Mouse (Mus musculus) 3T3-L1 (cell line): ENCODE results near the gene Ube2f.

ENCODE experiments used
- DNase-seq: peaks from one replicate; pipeline ENCODE4 v3.0.0-alpha.2; 2015; ENCODE audit warnings: low read depth, low spot score

Gene Ube2f

GRCm38 (mm10) chr1:91237676-91238075, 12.4 kb upstream of the Ube2f start:
- peak; percentile 47 for DNase-seq

- no peak for DNase-seq
These were observed 11.0 kb upstream of the Ube2f start for GRCm38 (mm10) chr1:91239112-91239511.

- DNase-seq = peak; percentile 87
These were observed 10.3 kb upstream of the Ube2f start for GRCm38 (mm10) chr1:91239800-91240199.

- peak; percentile 83 for DNase-seq
These were observed 9.4 kb upstream of the Ube2f start for GRCm38 (mm10) chr1:91240685-91241084.

- DNase-seq = no peak
These were observed 8.9 kb upstream of the Ube2f start for GRCm38 (mm10) chr1:91241249-91241648.

GRCm38 (mm10) chr1:91248242-91248641, 1.9 kb upstream of the Ube2f start:
- DNase-seq = peak; percentile 91

GRCm38 (mm10) chr1:91248970-91249369, 1.1 kb upstream of the Ube2f start:
- DNase-seq = no peak

- DNase-seq = peak; percentile 40
These were observed 477 bp downstream of the Ube2f start for GRCm38 (mm10) chr1:91250415-91251147.

- peak; percentile 46 for DNase-seq
These were observed 1.1 kb downstream of the Ube2f start for GRCm38 (mm10) chr1:91251148-91251650.

- peak; percentile 70 for DNase-seq
These were observed 1.8 kb downstream of the Ube2f start for GRCm38 (mm10) chr1:91251927-91252326.

GRCm38 (mm10) chr1:91257918-91258317, 7.8 kb downstream of the Ube2f start:
- no peak for DNase-seq

- no peak for DNase-seq
These were observed 9.7 kb downstream of the Ube2f start for GRCm38 (mm10) chr1:91259794-91260193.

GRCm38 (mm10) chr1:91262508-91262907, 12.4 kb downstream of the Ube2f start:
- peak; percentile 57 for DNase-seq

GRCm38 (mm10) chr1:91272260-91272659, 22.2 kb downstream of the Ube2f start:
- peak; percentile 75 for DNase-seq

GRCm38 (mm10) chr1:91276581-91276980, 26.5 kb downstream of the Ube2f start:
- DNase-seq = no peak

- no peak for DNase-seq
These were observed 27.4 kb downstream of the Ube2f start for GRCm38 (mm10) chr1:91277480-91277879.

- no peak for DNase-seq
These were observed 28.5 kb downstream of the Ube2f start for GRCm38 (mm10) chr1:91278410-91279119.

- peak; percentile 70 for DNase-seq
These were observed 29.0 kb downstream of the Ube2f start for GRCm38 (mm10) chr1:91279126-91279525.

GRCm38 (mm10) chr1:91282582-91282981, 32.5 kb downstream of the Ube2f start:
- DNase-seq = no peak

GRCm38 (mm10) chr1:91289375-91289774, 39.3 kb downstream of the Ube2f start:
- no peak for DNase-seq

GRCm38 (mm10) chr1:91292101-91292825, 42.2 kb downstream of the Ube2f start:
- no peak for DNase-seq

- no peak for DNase-seq
These were observed 45.4 kb downstream of the Ube2f start for GRCm38 (mm10) chr1:91295544-91295943.
